Mouse (Mus musculus) heart, adult 2 months (tissue): ENCODE results near the gene Nemf. TPM values are rescaled to one million over a fixed set of nuclear protein-coding genes. Genes with fewer than 3 reads are reported as not detected.

Experiments used
- DNase-seq, 2 experiments: peaks; one replicate each; pipeline ENCODE4 v3.0.0; 2021
- H3K27ac ChIP-seq: fragments of 200-600 bp; 2 replicates; pipeline ENCODE4 v1.8.1; 2022
- H3K27me3 ChIP-seq: fragments of 200-500 bp; 2 replicates; pipeline ENCODE4 v1.6.1; 2012; ENCODE audit warnings: mild to moderate bottlenecking, low read length, inconsistent platforms, mixed read lengths; ENCODE audit not compliant: control insufficient read depth, insufficient read depth
- H3K36me3 ChIP-seq: fragments of 200-500 bp; 2 replicates; pipeline ENCODE4 v1.6.1; 2012; ENCODE audit warnings: low read length, inconsistent platforms; ENCODE audit not compliant: control insufficient read depth, insufficient read depth
- H3K4me1 ChIP-seq: fragments of 200-500 bp; 2 replicates; pipeline ENCODE4 v1.6.1; 2011; ENCODE audit warnings: low read length; ENCODE audit not compliant: control insufficient read depth, insufficient read depth
- H3K4me3 ChIP-seq: fragments of 200-600 bp; 2 replicates; pipeline ENCODE4 v1.8.1; 2022
- H3K79me2 ChIP-seq: fragments of 200-500 bp; replicated peaks from 2 replicates; pipeline ENCODE4 v1.6.1; 2012; ENCODE audit warnings: mild to moderate bottlenecking, inconsistent platforms, low read length, moderate library complexity, mixed read lengths; ENCODE audit not compliant: control insufficient read depth, insufficient read depth
- H3K9ac ChIP-seq: fragments of 200-500 bp; 2 replicates; pipeline ENCODE4 v1.6.1; 2012; ENCODE audit warnings: low read depth, mild to moderate bottlenecking, control low read depth, inconsistent platforms, low read length, mixed read lengths
- CTCF ChIP-seq: fragments of 200-600 bp; IDR thresholded peaks from 2 replicates; pipeline ENCODE4 v1.8.1; 2022; ENCODE audit warnings: antibody characterized with exemption, mild to moderate bottlenecking, moderate library complexity
- EP300 ChIP-seq: fragments of 200-500 bp; IDR thresholded peaks from 2 replicates; pipeline ENCODE4 v1.6.1; 2011; ENCODE audit warnings: low read depth, low read length, control low read depth; ENCODE audit not compliant: insufficient read depth
- POLR2A ChIP-seq: fragments of 200-500 bp; IDR thresholded peaks from 2 replicates; pipeline ENCODE4 v1.6.1; 2011; ENCODE audit warnings: mild to moderate bottlenecking, low read depth, low read length, control low read depth; ENCODE audit not compliant: insufficient read depth
- WGBS: fragments of 180-500 bp; shearing (Covaris S2); methylation state at CpG from one replicate; pipeline ENCODE4 v1.1.7; 2018; 5-methylcytosine and 5-hydroxymethylcytosine counted together
- intact Hi-C: fragments of 180-260 bp; cut with DNase I; formaldehyde crosslinking; loops from one replicate; pipeline ENCODE4 v1.15.1; 2025
- microRNA-seq, 2 experiments: library from miRNA; unstranded; fragments of <30 nt; microRNA quantifications; one replicate each; pipeline ENCODE4 v1.2.0; 2021
- polyA plus RNA-seq: library from polyadenylated mRNA; depleted of rRNA; stranded (reverse); fragments of >200 nt; gene quantifications from 2 replicates; pipeline ENCODE4 v1.2.3, GENCODE M21; 2012; rRNA removed
- total RNA-seq, 2 experiments: library from RNA; stranded (reverse); gene quantifications; 2 replicates each; pipeline ENCODE4 v1.2.3; 2021

Gene Nemf
- total and polyA plus RNA-seq, 3 experiments: 3.8 to 22.7 (median 21.9) TPM

- no peaks in the 10 kb centered on the region for H3K4me1 ChIP-seq
- intact Hi-C loops: no loop called here
- H3K79me2 ChIP-seq: no peaks in the 10 kb centered on the region
- no peaks in the 10 kb centered on the region for H3K27me3 ChIP-seq
- 87% methylated on average over 2 of the region's 2 CpGs for WGBS
- no peak for TF ChIP-seq EP300
- TF ChIP-seq CTCF: no peak
- TF ChIP-seq POLR2A: no peak
- no peak for DNase-seq
- no peak overlapping the region for H3K27ac ChIP-seq
- H3K4me3 ChIP-seq: no peak overlapping the region
- H3K36me3 ChIP-seq: no peaks in the 10 kb centered on the region
- H3K9ac ChIP-seq: no peak overlapping the region
These were observed 88.0 kb downstream of the Nemf start for GRCm38 (mm10) chr12:69268956-69269355.

GRCm38 (mm10) chr12:69267956-69268632 is 88.9 kb downstream of the Nemf start:
- H3K36me3 ChIP-seq: no peaks in the 10 kb centered on the region
- no peak overlapping the region for H3K9ac ChIP-seq
- no peak overlapping the region for H3K4me3 ChIP-seq
- no peaks in the 10 kb centered on the region for H3K79me2 ChIP-seq
- no peaks in the 10 kb centered on the region for H3K4me1 ChIP-seq
- TF ChIP-seq EP300 (no peak), POLR2A (no peak), CTCF (no peak)
- WGBS: 86% methylated on average over 11 of the region's 11 CpGs
- intact Hi-C loops: no loop called here
- no peaks in the 10 kb centered on the region for H3K27me3 ChIP-seq
- H3K27ac ChIP-seq: no peak overlapping the region
- DNase-seq: no peak

GRCm38 (mm10) chr12:69265031-69265430 is 91.9 kb downstream of the Nemf start:
- no peak for TF ChIP-seq CTCF
- TF ChIP-seq POLR2A: no peak
- no peak for TF ChIP-seq EP300
- intact Hi-C loops: no loop called here
- no peaks in the 10 kb centered on the region for H3K27me3 ChIP-seq
- DNase-seq: no peak
- H3K4me1 ChIP-seq: no peaks in the 10 kb centered on the region
- 81% methylated on average over 3 of the region's 3 CpGs for WGBS
- H3K79me2 ChIP-seq: no peaks in the 10 kb centered on the region
- no peak overlapping the region for H3K27ac ChIP-seq
- H3K4me3 ChIP-seq: no peak overlapping the region
- H3K36me3 ChIP-seq: no peaks in the 10 kb centered on the region
- H3K9ac ChIP-seq: no peak overlapping the region

GRCm38 (mm10) chr12:69262251-69262650 is 94.7 kb downstream of the Nemf start:
- 92% methylated on average over 5 of the region's 5 CpGs for WGBS
- Histone ChIP-seq H3K9ac (no peak overlapping the region), H3K4me3 (no peak overlapping the region), H3K36me3 (no peaks in the 10 kb centered on the region), H3K79me2 (no peaks in the 10 kb centered on the region), H3K27ac (no peak overlapping the region), H3K27me3 (no peaks in the 10 kb centered on the region), H3K4me1 (no peaks in the 10 kb centered on the region)
- TF ChIP-seq CTCF (no peak), POLR2A (no peak), EP300 (no peak)
- intact Hi-C loops: no loop called here
- no peak for DNase-seq

Small RNA genes within 50 kb of the gene (microRNA-seq; reads per million reads assigned to microRNA genes)
- gene Gm47299: 0 to 0.56 reads per million in 2 experiments
- 0 reads per million in 2 experiments for gene Gm47305

Other genes starting within 250 kb of the Nemf start
- gene Rps29, start 198.0 kb downstream of the Nemf start, total RNA-seq: 1,000 to 10,000 TPM; 1,353 to 1,535 TPM
- 945 and 1,207 TPM in 2 replicates for gene Rps29, start 198.0 kb downstream of the Nemf start, polyA plus RNA-seq
- not detected for gene Lrr1, start 188.4 kb downstream of the Nemf start, total RNA-seq
- gene Lrr1, start 188.4 kb downstream of the Nemf start, polyA plus RNA-seq: not detected in 2 replicates
- gene Rpl36al, start 173.1 kb downstream of the Nemf start, total RNA-seq: 100 to 1,000 TPM; 196 to 230 TPM
- gene Rpl36al, start 173.1 kb downstream of the Nemf start, polyA plus RNA-seq: 91.2 and 92.2 TPM in 2 replicates
- 10 to 100 TPM; 18.9 to 19.2 TPM for gene Mgat2, start 173.0 kb downstream of the Nemf start, total RNA-seq
- gene Mgat2, start 173.0 kb downstream of the Nemf start, polyA plus RNA-seq: 6.5 and 10.6 TPM in 2 replicates
- gene Gm49383, start 160.1 kb downstream of the Nemf start, total RNA-seq: 1 to 10 TPM; 2.2 to 3.1 TPM
- 1.00 and 2.1 TPM in 2 replicates for gene Gm49383, start 160.1 kb downstream of the Nemf start, polyA plus RNA-seq
- under 1 TPM; 0.50 to 0.80 TPM for gene Dnaaf2, start 158.7 kb downstream of the Nemf start, total RNA-seq
- 0.67 and 0.94 TPM in 2 replicates for gene Dnaaf2, start 158.7 kb downstream of the Nemf start, polyA plus RNA-seq
- gene Gm49384, start 152.9 kb downstream of the Nemf start, total RNA-seq: 1 to 10 TPM; 1.7 to 1.8 TPM
- not detected in 2 replicates for gene Gm49384, start 152.9 kb downstream of the Nemf start, polyA plus RNA-seq
- gene Pole2, start 129.0 kb downstream of the Nemf start, total RNA-seq: under 1 TPM; 0.27 to 0.63 TPM
- 1.00 and 1.4 TPM in 2 replicates for gene Pole2, start 129.0 kb downstream of the Nemf start, polyA plus RNA-seq
- gene Klhdc1, start 116.0 kb downstream of the Nemf start, total RNA-seq: 10 to 100 TPM; 34.6 to 38.7 TPM
- 10.2 and 10.5 TPM in 2 replicates for gene Klhdc1, start 116.0 kb downstream of the Nemf start, polyA plus RNA-seq
- 100 to 1,000 TPM in 1 of 2 experiments, 10 to 100 TPM in 1; 93.1 to 114 TPM for gene Klhdc2, start 60.5 kb downstream of the Nemf start, total RNA-seq
- gene Klhdc2, start 60.5 kb downstream of the Nemf start, polyA plus RNA-seq: 46.7 and 81.4 TPM in 2 replicates
- gene Arf6, start 15.0 kb upstream of the Nemf start, total RNA-seq: 10 to 100 TPM; 35.0 to 38.7 TPM
- gene Arf6, start 15.0 kb upstream of the Nemf start, polyA plus RNA-seq: 30.3 and 32.9 TPM in 2 replicates
- under 1 TPM; 0.39 to 0.84 TPM for gene Gm9887, start 15.3 kb upstream of the Nemf start, total RNA-seq
- gene Gm9887, start 15.3 kb upstream of the Nemf start, polyA plus RNA-seq: 0.80 TPM in 1 of 2 replicates, not detected in the other
- gene Vcpkmt, start 225.9 kb upstream of the Nemf start, total RNA-seq: 1 to 10 TPM; 3.5 TPM
- gene Vcpkmt, start 225.9 kb upstream of the Nemf start, polyA plus RNA-seq: 2.0 TPM in 2 replicates